Mouse (Mus musculus) CH12.LX (cell line): ENCODE results near the gene Pip5kl1. TPM values are rescaled to one million over a fixed set of nuclear protein-coding genes. Genes with fewer than 3 reads are reported as not detected.

ENCODE experiments used
- DNase-seq: peaks from one replicate; pipeline ENCODE4 v3.0.0-alpha.2; 2013; ENCODE audit errors: extremely low read depth
- H3K27ac ChIP-seq: 2 replicates; pipeline ENCODE4 v1.5.1; 2012; ENCODE audit warnings: low read depth, mild to moderate bottlenecking, control low read depth, moderate library complexity; ENCODE audit not compliant: insufficient read depth
- H3K27me3 ChIP-seq: replicated peaks from 2 replicates; pipeline ENCODE3; 2012; ENCODE audit warnings: inconsistent platforms
- H3K36me3 ChIP-seq, 2 experiments: replicated peaks in 1 of 2; 2 replicates each; pipeline versions ENCODE3 to v1.6.1; 2012; ENCODE audit warnings: inconsistent platforms in 1 of 2, low read length in 1 of 2, mild to moderate bottlenecking in 1 of 2, mixed read lengths in 1 of 2, moderate library complexity in 1 of 2; ENCODE audit not compliant: control insufficient read depth in 1 of 2, insufficient read depth in 1 of 2
- H3K4me1 ChIP-seq, 2 experiments: 2 replicates each; pipeline ENCODE4 v1.6.1; 2012; ENCODE audit warnings: inconsistent platforms in 1 of 2, moderate library complexity in 1 of 2; ENCODE audit not compliant: insufficient read depth in 2 of 2, control insufficient read depth in 1 of 2
- H3K4me2 ChIP-seq: 2 replicates; pipeline ENCODE4 v1.6.1; 2012; ENCODE audit warnings: low read depth, mild to moderate bottlenecking, control low read depth; ENCODE audit not compliant: poor library complexity, insufficient read depth, severe bottlenecking
- H3K4me3 ChIP-seq, 3 experiments: fragments of 150-350 bp in 1 of 3; sonication (generic) in 1 of 3; replicated peaks in 1 of 3; 2 replicates each; pipeline versions ENCODE3 to v1.5.1; 2011 to 2012; ENCODE audit warnings: low read depth in 2 of 3, low read length in 2 of 3, mild to moderate bottlenecking in 2 of 3, moderate library complexity in 2 of 3, control low read depth in 1 of 3, improper control_type of control experiment in 1 of 3, inconsistent platforms in 1 of 3, mixed read lengths in 1 of 3; ENCODE audit not compliant: poor library complexity in 1 of 3
- H3K79me2 ChIP-seq: replicated peaks from 2 replicates; pipeline ENCODE4 v1.6.1; 2012; ENCODE audit warnings: mild to moderate bottlenecking, moderate library complexity; ENCODE audit not compliant: control insufficient read depth, poor library complexity, insufficient read depth, severe bottlenecking; ENCODE audit errors: extremely low read depth
- H3K9ac ChIP-seq: 2 replicates; pipeline ENCODE4 v1.6.1; 2012; ENCODE audit warnings: low read depth, mild to moderate bottlenecking, control low read depth, moderate library complexity; ENCODE audit not compliant: insufficient read depth
- H3K9me3 ChIP-seq: replicated peaks from 2 replicates; pipeline ENCODE3; 2012; ENCODE audit warnings: low read length, inconsistent platforms, mixed read lengths
- BHLHE40 ChIP-seq: IDR thresholded peaks from 2 replicates; pipeline ENCODE4 v1.6.1; 2011; ENCODE audit warnings: mild to moderate bottlenecking, low read depth, low read length, improper control_type of control experiment
- CHD1 ChIP-seq: IDR thresholded peaks from 2 replicates; pipeline ENCODE4 v1.6.1; 2012; ENCODE audit warnings: low read depth, low read length, improper control_type of control experiment, inconsistent platforms
- E2F4 ChIP-seq: IDR thresholded peaks from 2 replicates; pipeline ENCODE4 v1.6.1; 2011; ENCODE audit warnings: low read depth, low read length, improper control_type of control experiment; ENCODE audit not compliant: insufficient replicate concordance
- ELF1 ChIP-seq: IDR thresholded peaks from 2 replicates; pipeline ENCODE4 v1.6.1; 2014; ENCODE audit warnings: low read depth, mild to moderate bottlenecking, inconsistent platforms, low read length, improper control_type of control experiment
- EP300 ChIP-seq: IDR thresholded peaks from 2 replicates; pipeline ENCODE4 v1.6.1; 2011; ENCODE audit warnings: low read length, improper control_type of control experiment
- ETS1 ChIP-seq: conservative IDR thresholded peaks from 2 replicates; pipeline ENCODE4 v1.6.1; 2012; ENCODE audit warnings: low read depth, mild to moderate bottlenecking, inconsistent platforms, low read length, improper control_type of control experiment, moderate library complexity
- HCFC1 ChIP-seq: IDR thresholded peaks from 2 replicates; pipeline ENCODE4 v1.6.1; 2012; ENCODE audit warnings: low read depth, mild to moderate bottlenecking, inconsistent platforms, low read length, improper control_type of control experiment
- IRF4 ChIP-seq: IDR thresholded peaks from 2 replicates; pipeline ENCODE4 v1.6.1; 2014; ENCODE audit warnings: low read depth, mild to moderate bottlenecking, inconsistent platforms, low read length, improper control_type of control experiment
- JUN ChIP-seq: IDR thresholded peaks from 2 replicates; pipeline ENCODE4 v1.6.1; 2011; ENCODE audit warnings: low read depth, mild to moderate bottlenecking, low read length, improper control_type of control experiment, moderate library complexity; ENCODE audit not compliant: insufficient read depth
- JUND ChIP-seq: conservative IDR thresholded peaks from 2 replicates; pipeline ENCODE4 v1.6.1; 2011; ENCODE audit warnings: low read depth, low read length, improper control_type of control experiment
- KAT2A ChIP-seq: IDR thresholded peaks from 2 replicates; pipeline ENCODE4 v1.6.1; 2012; ENCODE audit warnings: low read length, improper control_type of control experiment, inconsistent platforms; ENCODE audit not compliant: insufficient replicate concordance
- MAX ChIP-seq: IDR thresholded peaks from 2 replicates; pipeline ENCODE4 v1.6.1; 2011; ENCODE audit warnings: low read length, improper control_type of control experiment
- MAZ ChIP-seq: IDR thresholded peaks from 2 replicates; pipeline ENCODE4 v1.6.1; 2012; ENCODE audit warnings: low read depth, mild to moderate bottlenecking, inconsistent platforms, low read length, improper control_type of control experiment, moderate library complexity
- MXI1 ChIP-seq: IDR thresholded peaks from 2 replicates; pipeline ENCODE4 v1.6.1; 2011; ENCODE audit warnings: mild to moderate bottlenecking, low read depth, low read length, improper control_type of control experiment
- MYC ChIP-seq: IDR thresholded peaks from 2 replicates; pipeline ENCODE4 v1.6.1; 2011; ENCODE audit warnings: low read depth, mild to moderate bottlenecking, improper control_type of control experiment, low read length
- NELFE ChIP-seq: IDR thresholded peaks from 2 replicates; pipeline ENCODE4 v1.6.1; 2011; ENCODE audit warnings: low read depth, low read length, improper control_type of control experiment
- RAD21 ChIP-seq: IDR thresholded peaks from 2 replicates; pipeline ENCODE4 v1.6.1; 2011; ENCODE audit warnings: low read depth, mild to moderate bottlenecking, low read length, improper control_type of control experiment, moderate library complexity
- RCOR1 ChIP-seq: conservative IDR thresholded peaks from 2 replicates; pipeline ENCODE4 v1.6.1; 2012; ENCODE audit warnings: low read depth, mild to moderate bottlenecking, inconsistent platforms, low read length, improper control_type of control experiment
- SIN3A ChIP-seq: IDR thresholded peaks from 2 replicates; pipeline ENCODE4 v1.6.1; 2012; ENCODE audit warnings: low read length, improper control_type of control experiment, inconsistent platforms
- TBP ChIP-seq: conservative IDR thresholded peaks from 2 replicates; pipeline ENCODE4 v1.6.1; 2011; ENCODE audit warnings: low read depth, low read length, improper control_type of control experiment
- UBTF ChIP-seq: IDR thresholded peaks from 2 replicates; pipeline ENCODE4 v1.6.1; 2012; ENCODE audit warnings: low read depth, mild to moderate bottlenecking, inconsistent platforms, low read length, improper control_type of control experiment, moderate library complexity
- USF1 ChIP-seq: IDR thresholded peaks from 2 replicates; pipeline ENCODE4 v1.6.1; 2014; ENCODE audit warnings: low read depth, mild to moderate bottlenecking, inconsistent platforms, low read length, improper control_type of control experiment
- ZC3H11A ChIP-seq: IDR thresholded peaks from 2 replicates; pipeline ENCODE4 v1.6.1; 2012; ENCODE audit warnings: low read depth, mild to moderate bottlenecking, inconsistent platforms, low read length, improper control_type of control experiment
- dilution Hi-C: fragments of 300-500 bp; cut with MboI; formaldehyde crosslinking; loops from 2 replicates; pipeline ENCODE4 v1.14.3; 2020; ENCODE audit warnings: low sequenced_read_pairs; ENCODE audit not compliant: extremely low pct_unique_long_range_greater_than_20kb, extremely low pct_ligation_motif_present
- in situ Hi-C: fragments of 300-500 bp; cut with MboI; formaldehyde crosslinking; loops from 3 replicates; pipeline ENCODE4 v1.14.3; 2019; ENCODE audit warnings: low sequenced_read_pairs, low pct_ligation_motif_present, low pct_unique_long_range_greater_than_20kb, mixed read lengths
- polyA plus RNA-seq: library from polyadenylated mRNA; unstranded; fragments of >175 nt; gene quantifications from 2 replicates; pipeline ENCODE4 v1.2.1, GENCODE M21; 2012; ENCODE audit warnings: low read depth; ENCODE audit not compliant: insufficient read length
- total RNA-seq, 2 experiments: library from RNA; depleted of rRNA; stranded (reverse); fragments of 300-350 nt in 1 of 2; fragments of >200 nt in 1 of 2; gene quantifications; 2 replicates each; pipeline ENCODE4 v1.2.3; 2012 to 2014

Pip5kl1 gene
- total and polyA plus RNA-seq, 3 experiments = 0.28 to 0.64 (median 0.57) TPM

GRCm38 (mm10) chr2:32553592-32554148 lies 20.9 kb upstream of the Pip5kl1 start:
- Histone ChIP-seq H3K4me2 (peak overlapping the region; percentile 44; the same call in 1 of the 2 replicates), H3K4me3 (no peak overlapping the region), H3K79me2 (no peaks in the 10 kb centered on the region), H3K9ac (peak overlapping the region; percentile 31; the same call in 1 of the 2 replicates), H3K27me3 (no peaks in the 10 kb centered on the region), H3K9me3 (no peaks in the 10 kb centered on the region), H3K27ac (no peak overlapping the region), H3K36me3 (peaks cover 0 to 24% of the 10 kb centered on the region in 2 experiments), H3K4me1 (peaks cover 8 to 18% of the 10 kb centered on the region in 2 experiments)
- in situ Hi-C loops (loop anchor here (25.0 kb wide), 1 partner anchor 416 kb away; no protein-coding TSS in a partner anchor), dilution Hi-C loops (no loop called here)
- TF ChIP-seq MAZ (no peak), CHD1 (no peak), BHLHE40 (peak; percentile 88), HCFC1 (no peak), JUN (peak; percentile 79), ELF1 (no peak), TBP (0 out of 2 replicates have a peak, but pooled peaks have one; percentile 14), JUND (peak; percentile 83), SIN3A (no peak), E2F4 (no peak), ETS1 (peak; percentile 51; the same call in 1 of the 2 replicates), IRF4 (peak; percentile 45; the same call in 1 of the 2 replicates), UBTF (no peak), MXI1 (peak; percentile 86), EP300 (peak; percentile 70), KAT2A (no peak), NELFE (no peak), MAX (peak; percentile 92), MYC (peak; percentile 78)
- peak; percentile 38 for DNase-seq

- dilution Hi-C loops (no loop called here), in situ Hi-C loops (loop anchor here (25.0 kb wide), 1 partner anchor 418 kb away; no protein-coding TSS in a partner anchor)
- H3K4me2 ChIP-seq = no peak overlapping the region
- H3K4me1 ChIP-seq = peaks cover 8 to 13% of the 10 kb centered on the region in 2 experiments
- H3K36me3 ChIP-seq = peaks cover 0 to 34% of the 10 kb centered on the region in 2 experiments
- H3K27ac ChIP-seq = no peak overlapping the region
- no peak for DNase-seq
- no peak overlapping the region for H3K4me3 ChIP-seq
- H3K27me3 ChIP-seq = no peaks in the 10 kb centered on the region
- TF ChIP-seq USF1 (no peak), RCOR1 (no peak), ZC3H11A (no peak), RAD21 (no peak), MYC (no peak)
- no peaks in the 10 kb centered on the region for H3K9me3 ChIP-seq
- H3K79me2 ChIP-seq = no peaks in the 10 kb centered on the region
- H3K9ac ChIP-seq = no peak overlapping the region
These were observed 19.1 kb upstream of the Pip5kl1 start for GRCm38 (mm10) chr2:32555484-32555883.
